Mouse (Mus musculus): Measurements from ENCODE around the gene Ssc4d. TPM values are rescaled to one million over a fixed set of nuclear protein-coding genes. Genes with fewer than 3 reads are reported as not detected.

The Ssc4d gene
- 1.6 and 1.8 TPM in 2 replicates for polyA plus RNA-seq (2015; fragmentation: Nextera tagmentation; extraction: Ambion mirVana)

DNA sequence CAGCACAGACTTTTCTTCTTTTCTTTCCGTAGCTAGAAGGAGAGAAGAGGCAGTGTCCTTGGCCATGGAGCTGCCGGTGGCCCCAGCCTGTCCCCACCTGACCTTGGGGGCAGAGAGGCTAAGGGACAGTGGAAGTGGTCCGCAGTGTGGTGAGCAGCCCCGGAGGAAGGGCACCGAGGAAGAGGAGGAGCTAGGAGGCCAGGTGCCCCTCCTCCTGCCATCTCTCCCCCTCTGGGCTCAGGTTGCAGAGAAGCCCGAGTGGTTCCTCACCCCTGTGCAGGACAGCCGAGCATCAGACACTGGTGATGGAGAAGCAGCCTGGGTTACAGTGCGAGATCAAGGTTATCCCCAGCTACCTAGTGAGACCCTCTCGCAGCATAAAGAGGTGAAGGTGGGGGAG, at the start of gene Ssc4d:
TSS of gene Ssc4d (minus strand) at position 167 of the 400 bp plus-strand sequence.
- WGBS: 23% methylated on average over 9 of the region's 9 CpGs
- Histone ChIP-seq H3K27me3 (replicated peaks) (no peaks in the 10 kb centered on the region), H3K4me1 (no peaks in the 10 kb centered on the region), H3K9me3 (replicated peaks) (no peaks in the 10 kb centered on the region), H3K4me3 (replicated peaks) (no peak within 1 kb of the TSS), H3K9ac (replicated peaks) (no peak within 1 kb of the TSS), H3K27ac (replicated peaks) (no peak within 1 kb of the TSS), H3K4me2 (no peak within 1 kb of the TSS), H3K36me3 (no peaks in the 10 kb centered on the region)
- ATAC-seq (ENCODE audit: low FRiP score): no peak

DNA sequence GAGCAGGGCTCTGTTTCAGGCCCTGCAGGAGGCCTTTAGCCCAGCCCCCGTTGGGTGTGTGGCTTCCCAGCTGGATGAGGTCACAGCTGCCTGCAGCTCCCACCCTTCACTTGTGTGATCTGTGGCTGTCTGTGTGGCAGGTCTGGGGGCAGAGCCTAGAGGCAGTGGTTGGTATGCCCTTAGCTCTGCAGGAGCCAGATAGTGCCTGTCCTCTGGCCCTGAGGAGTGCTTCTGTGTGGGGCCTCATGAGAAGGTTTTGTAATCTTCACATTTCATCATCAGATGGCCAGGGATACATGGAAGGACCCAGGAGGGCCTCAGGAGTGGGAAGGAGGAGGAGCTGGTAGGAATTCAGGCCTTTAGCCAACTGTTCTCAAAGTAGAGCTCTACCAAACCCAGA, 45.6 kb upstream of the Ssc4d start:
- Histone ChIP-seq H3K36me3 (peaks cover 2% of the 10 kb centered on the region; the same call in 1 of the 2 replicates), H3K4me3 (replicated peaks) (no peak overlapping the region), H3K9ac (replicated peaks) (no peak overlapping the region), H3K27ac (replicated peaks) (no peak overlapping the region), H3K9me3 (replicated peaks) (no peaks in the 10 kb centered on the region), H3K4me2 (no peak overlapping the region), H3K4me1 (peaks cover 16% of the 10 kb centered on the region), H3K27me3 (replicated peaks) (no peaks in the 10 kb centered on the region)
- ATAC-seq (ENCODE audit: low FRiP score): no peak
- 35% methylated on average over 1 of the region's 1 CpGs for WGBS

DNA sequence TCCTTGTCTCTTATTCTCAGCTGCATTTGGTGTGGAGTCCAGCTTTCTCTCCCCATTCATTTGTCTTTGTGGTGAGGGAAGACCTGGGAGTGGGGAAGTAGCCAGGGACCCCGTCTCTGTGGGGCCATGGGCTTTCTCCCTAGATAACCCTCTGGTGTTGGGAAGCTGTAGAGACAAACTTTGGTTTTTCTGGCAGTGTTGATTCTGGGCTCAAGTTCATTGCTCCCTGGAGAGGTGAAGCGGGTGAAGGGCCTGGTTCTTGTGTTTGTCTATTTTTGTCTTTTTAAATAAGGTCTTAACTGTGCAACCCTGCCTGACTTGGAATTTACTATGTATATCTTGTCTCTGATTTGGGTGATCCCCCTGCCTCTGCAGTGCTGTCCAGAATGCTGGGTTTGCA, 44.4 kb upstream of the Ssc4d start:
- Histone ChIP-seq H3K4me1 (peaks cover 16% of the 10 kb centered on the region), H3K9ac (replicated peaks) (no peak overlapping the region), H3K4me3 (replicated peaks) (no peak overlapping the region), H3K4me2 (no peak overlapping the region), H3K27me3 (replicated peaks) (no peaks in the 10 kb centered on the region), H3K27ac (replicated peaks) (no peak overlapping the region), H3K36me3 (peaks cover 6% of the 10 kb centered on the region; the same call in 1 of the 2 replicates), H3K9me3 (replicated peaks) (no peaks in the 10 kb centered on the region)
- 86% methylated on average over 2 of the region's 2 CpGs for WGBS
- no peak for ATAC-seq (ENCODE audit: low FRiP score)

DNA sequence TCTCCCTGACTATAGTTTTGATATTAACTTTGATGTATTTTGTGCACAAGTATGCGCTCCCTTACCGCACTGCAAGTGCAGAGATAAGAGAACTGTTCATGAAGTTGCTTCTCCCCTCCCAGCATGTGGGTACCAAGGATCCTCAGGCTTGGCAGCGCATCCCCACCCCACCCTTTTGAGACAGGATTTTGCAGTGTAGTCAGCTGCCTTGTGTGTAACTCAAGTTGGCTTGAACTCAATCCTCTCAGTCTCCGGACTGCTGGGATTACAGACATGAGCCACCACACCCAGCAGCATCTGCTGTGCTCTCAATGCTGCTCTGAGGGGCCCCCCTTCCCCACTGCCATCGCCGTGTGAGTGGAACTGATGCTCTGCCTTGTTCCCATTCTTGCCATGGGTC, 42.9 kb upstream of the Ssc4d start:
- H3K9me3 ChIP-seq (replicated peaks): no peaks in the 10 kb centered on the region
- H3K9ac ChIP-seq (replicated peaks): no peak overlapping the region
- no peak overlapping the region for H3K4me2 ChIP-seq
- WGBS: 84% methylated on average over 6 of the region's 6 CpGs
- H3K27me3 ChIP-seq (replicated peaks): no peaks in the 10 kb centered on the region
- H3K4me3 ChIP-seq (replicated peaks): no peak overlapping the region
- peaks cover 17% of the 10 kb centered on the region for H3K36me3 ChIP-seq
- H3K27ac ChIP-seq (replicated peaks): no peak overlapping the region
- ATAC-seq (ENCODE audit: low FRiP score): no peak
- H3K4me1 ChIP-seq: peaks cover 16% of the 10 kb centered on the region

DNA sequence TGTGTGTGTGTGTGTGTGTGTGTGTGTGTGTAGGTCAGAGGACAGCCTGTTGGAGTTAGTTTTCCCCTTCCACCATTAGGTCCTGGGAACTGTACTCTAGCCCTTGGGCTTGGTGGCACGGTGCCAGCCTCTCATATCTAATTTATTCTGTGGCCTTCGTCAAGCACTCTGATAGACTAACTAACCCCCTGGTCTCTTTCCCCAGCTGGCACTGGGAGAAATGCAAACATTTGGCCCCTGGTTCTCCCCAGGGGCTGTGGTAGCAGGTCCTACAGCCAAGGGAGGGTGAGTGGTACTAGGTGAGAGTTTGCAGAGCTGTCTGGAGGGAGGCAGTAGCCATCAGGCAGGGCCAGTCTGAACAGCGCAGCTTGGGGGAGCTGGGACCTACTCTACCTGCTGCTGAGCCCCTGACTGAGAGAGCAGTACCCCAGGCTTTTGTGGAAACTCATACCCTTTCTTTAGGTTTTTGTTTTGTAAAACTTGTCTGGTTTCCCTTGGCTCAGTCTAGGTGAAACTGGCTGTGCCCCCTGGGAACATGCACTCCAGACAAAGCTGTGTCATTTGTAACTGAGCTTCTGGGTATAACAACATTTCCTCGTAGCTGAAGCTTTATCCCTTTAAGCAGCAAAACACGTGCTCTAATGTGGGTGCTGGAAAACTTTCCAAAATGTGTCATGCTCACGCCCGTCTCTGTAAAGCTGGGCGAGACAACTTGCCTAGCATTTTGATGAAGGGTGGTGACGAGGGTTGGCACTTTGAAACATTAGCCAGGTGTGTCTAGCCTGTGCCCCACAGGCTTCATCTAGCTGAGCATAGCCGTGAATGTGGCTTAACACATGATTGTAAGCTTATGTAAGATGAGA, 41.9 kb upstream of the Ssc4d start:
- H3K27ac ChIP-seq (replicated peaks): no peak overlapping the region; the same call in 1 of the 2 replicates
- no peak for ATAC-seq (ENCODE audit: low FRiP score)
- H3K4me2 ChIP-seq: no peak overlapping the region
- H3K4me1 ChIP-seq: peaks cover 16% of the 10 kb centered on the region
- 74% methylated on average over 10 of the region's 10 CpGs for WGBS
- no peaks in the 10 kb centered on the region for H3K27me3 ChIP-seq (replicated peaks)
- H3K4me3 ChIP-seq (replicated peaks): no peak overlapping the region
- no peaks in the 10 kb centered on the region for H3K9me3 ChIP-seq (replicated peaks)
- no peak overlapping the region for H3K9ac ChIP-seq (replicated peaks)
- H3K36me3 ChIP-seq: peaks cover 27% of the 10 kb centered on the region

DNA sequence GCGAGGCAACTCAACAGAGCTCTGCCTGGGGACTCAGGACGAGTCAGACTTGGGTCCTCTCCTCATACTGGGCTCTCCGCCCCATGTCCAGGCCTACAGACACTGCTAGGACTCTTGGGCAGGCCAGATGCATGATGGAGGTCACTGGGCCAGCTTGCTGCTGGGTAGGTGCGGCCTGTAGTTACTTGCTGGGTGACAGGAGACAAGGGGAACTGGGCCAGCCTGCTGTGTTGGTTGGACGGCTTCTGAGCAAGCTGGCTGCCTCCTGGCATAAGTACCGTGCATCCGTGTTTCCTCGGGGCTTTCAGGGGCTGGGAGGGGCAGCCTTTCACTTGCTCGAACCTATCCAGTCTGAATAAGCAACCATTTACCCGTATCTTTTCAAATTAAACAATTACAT, 41.3 kb upstream of the Ssc4d start:
- Histone ChIP-seq H3K27ac (replicated peaks) (no peak overlapping the region), H3K4me2 (no peak overlapping the region), H3K27me3 (replicated peaks) (no peaks in the 10 kb centered on the region), H3K9me3 (replicated peaks) (no peaks in the 10 kb centered on the region), H3K9ac (replicated peaks) (no peak overlapping the region), H3K4me3 (replicated peaks) (no peak overlapping the region), H3K36me3 (peaks cover 30% of the 10 kb centered on the region), H3K4me1 (peaks cover 16% of the 10 kb centered on the region)
- 78% methylated on average over 10 of the region's 10 CpGs for WGBS
- ATAC-seq (ENCODE audit: low FRiP score): no peak

DNA sequence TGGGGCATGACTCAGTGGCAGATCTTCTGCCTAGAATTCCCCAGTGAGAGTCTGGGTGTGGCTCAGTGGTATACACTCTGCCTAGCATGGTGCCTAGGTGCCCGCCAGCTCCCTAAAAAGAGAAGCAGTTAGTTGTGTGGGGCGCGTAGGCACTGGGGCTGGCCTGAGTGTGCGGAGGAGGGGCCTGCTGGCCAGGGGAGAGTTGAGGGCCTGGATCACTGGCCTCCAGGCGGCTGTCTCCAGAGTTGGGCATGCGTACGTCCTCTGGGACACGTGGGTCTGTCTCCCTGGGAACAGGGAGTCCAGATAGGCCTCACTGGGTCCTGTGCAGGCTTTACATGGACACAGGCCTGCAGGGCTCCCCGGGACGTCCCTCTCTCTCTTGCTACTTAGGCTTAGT, 40.5 kb upstream of the Ssc4d start:
- Histone ChIP-seq H3K4me3 (replicated peaks) (no peak overlapping the region), H3K4me2 (no peak overlapping the region), H3K27ac (replicated peaks) (no peak overlapping the region), H3K27me3 (replicated peaks) (no peaks in the 10 kb centered on the region), H3K9ac (replicated peaks) (no peak overlapping the region), H3K4me1 (peaks cover 16% of the 10 kb centered on the region), H3K36me3 (peaks cover 37% of the 10 kb centered on the region), H3K9me3 (replicated peaks) (no peaks in the 10 kb centered on the region)
- no peak for ATAC-seq (ENCODE audit: low FRiP score)
- 88% methylated on average over 10 of the region's 10 CpGs for WGBS

GRCm38 (mm10) chr5:136007745-136008144, 33.4 kb upstream of the Ssc4d start:
- Histone ChIP-seq H3K9ac (replicated peaks) (no peak overlapping the region), H3K4me1 (peaks cover 9% of the 10 kb centered on the region; the same call in 1 of the 2 replicates), H3K27me3 (replicated peaks) (no peaks in the 10 kb centered on the region), H3K9me3 (replicated peaks) (no peaks in the 10 kb centered on the region), H3K36me3 (peaks cover 30% of the 10 kb centered on the region), H3K4me3 (replicated peaks) (no peak overlapping the region), H3K27ac (replicated peaks) (no peak overlapping the region), H3K4me2 (no peak overlapping the region)
- ATAC-seq (ENCODE audit: low FRiP score): no peak
- 81% methylated on average over 7 of the region's 7 CpGs for WGBS

DNA sequence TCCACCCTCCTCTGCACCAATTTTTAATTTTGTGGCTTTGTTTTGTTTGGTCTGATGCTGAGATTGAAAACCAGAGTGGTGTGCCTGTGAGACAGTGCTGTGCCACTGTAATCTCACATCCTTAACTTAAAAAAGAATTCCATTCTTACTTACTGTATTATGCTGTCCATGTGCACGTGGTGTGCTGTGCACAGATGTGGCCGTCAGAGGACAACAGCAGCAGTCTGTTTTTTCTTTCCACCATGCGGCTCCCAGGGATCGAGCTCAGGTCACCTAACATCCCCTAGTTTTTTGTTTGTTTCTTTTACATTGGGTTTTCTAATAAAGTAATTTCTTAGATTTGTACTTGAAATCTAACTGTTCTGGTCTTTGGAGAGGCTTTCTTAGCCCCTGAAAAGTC, 30.2 kb upstream of the Ssc4d start:
- H3K27ac ChIP-seq (replicated peaks): no peak overlapping the region
- H3K36me3 ChIP-seq: peaks cover 8% of the 10 kb centered on the region
- H3K9ac ChIP-seq (replicated peaks): no peak overlapping the region
- no peaks in the 10 kb centered on the region for H3K9me3 ChIP-seq (replicated peaks)
- 81% methylated on average over 4 of the region's 4 CpGs for WGBS
- no peaks in the 10 kb centered on the region for H3K27me3 ChIP-seq (replicated peaks)
- H3K4me1 ChIP-seq: peaks cover 9% of the 10 kb centered on the region; the same call in 1 of the 2 replicates
- no peak overlapping the region for H3K4me2 ChIP-seq
- no peak for ATAC-seq (ENCODE audit: low FRiP score)
- H3K4me3 ChIP-seq (replicated peaks): no peak overlapping the region

GRCm38 (mm10) chr5:136002751-136003151, 28.4 kb upstream of the Ssc4d start:
- WGBS: 32% methylated on average over 3 of the region's 3 CpGs
- Histone ChIP-seq H3K9me3 (replicated peaks) (no peaks in the 10 kb centered on the region), H3K27ac (replicated peaks) (no peak overlapping the region), H3K36me3 (peaks cover 24% of the 10 kb centered on the region), H3K27me3 (replicated peaks) (no peaks in the 10 kb centered on the region), H3K4me3 (replicated peaks) (no peak overlapping the region), H3K4me1 (peaks cover 9% of the 10 kb centered on the region; the same call in 1 of the 2 replicates), H3K9ac (replicated peaks) (no peak overlapping the region), H3K4me2 (no peak overlapping the region)
- ATAC-seq (ENCODE audit: low FRiP score): no peak

GRCm38 (mm10) chr5:136002325-136002724, 28.0 kb upstream of the Ssc4d start:
- WGBS: 88% methylated on average over 2 of the region's 2 CpGs
- H3K4me3 ChIP-seq (replicated peaks): no peak overlapping the region
- H3K27me3 ChIP-seq (replicated peaks): no peaks in the 10 kb centered on the region
- peaks cover 12% of the 10 kb centered on the region; the same call in 1 of the 2 replicates for H3K4me1 ChIP-seq
- no peak overlapping the region for H3K27ac ChIP-seq (replicated peaks)
- H3K4me2 ChIP-seq: no peak overlapping the region
- ATAC-seq (ENCODE audit: low FRiP score): no peak
- H3K36me3 ChIP-seq: peaks cover 28% of the 10 kb centered on the region
- no peaks in the 10 kb centered on the region for H3K9me3 ChIP-seq (replicated peaks)
- no peak overlapping the region for H3K9ac ChIP-seq (replicated peaks)

DNA sequence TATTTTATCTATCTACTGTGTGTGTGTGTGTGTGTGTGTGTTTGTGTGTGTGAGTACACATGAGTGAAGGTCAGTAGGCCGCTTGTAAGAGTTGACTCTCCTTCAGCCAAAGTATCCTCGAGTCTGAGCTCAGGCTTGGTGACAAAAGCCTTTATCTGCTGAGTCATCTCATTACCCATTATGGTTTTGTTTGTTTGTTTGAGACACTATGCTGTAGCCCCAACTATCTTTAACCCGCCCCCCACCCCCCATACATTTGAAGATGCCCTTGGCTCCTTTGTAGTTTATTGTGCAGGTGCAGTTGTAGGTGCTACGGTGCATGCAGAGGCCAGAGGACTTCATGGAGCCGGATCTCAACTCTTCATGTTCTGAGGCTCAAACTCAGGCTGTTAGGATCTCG, 26.9 kb upstream of the Ssc4d start:
- Histone ChIP-seq H3K9ac (replicated peaks) (no peak overlapping the region), H3K27me3 (replicated peaks) (no peaks in the 10 kb centered on the region), H3K4me3 (replicated peaks) (no peak overlapping the region), H3K36me3 (peaks cover 33% of the 10 kb centered on the region), H3K4me2 (no peak overlapping the region), H3K27ac (replicated peaks) (no peak overlapping the region), H3K9me3 (replicated peaks) (no peaks in the 10 kb centered on the region), H3K4me1 (peaks cover 23% of the 10 kb centered on the region)
- no peak for ATAC-seq (ENCODE audit: low FRiP score)
- WGBS: 95% methylated on average over 6 of the region's 6 CpGs

Measured in neural tube, embryonic 15.5 days (tissue).